In genomic region chr11:116219885-116220284, GRCm38 (mm10) we compare ENCODE assay signal across 1 mouse cellular context.
TF ChIP-seq lines count a peak whose summit lies in the region.

No protein-coding gene starts in this region.

TF ChIP-seq in myocyte, 11 proteins besides CTCF, POLR2A, EP300 and RAD21 (continued from another document):
- no peak for TF ChIP-seq SRF (IDR thresholded peaks at IDR 0.05; ENCODE audit: control insufficient read depth, insufficient read length, low read depth)
- TF ChIP-seq USF1 (IDR thresholded peaks at IDR 0.05; ENCODE audit: low read depth) = no peak
- no peak for TF ChIP-seq TCF12 (IDR thresholded peaks at IDR 0.05; ENCODE audit: insufficient read depth, poor library complexity, severe bottlenecking)
- TF ChIP-seq REST (IDR thresholded peaks at IDR 0.05; ENCODE audit: insufficient read depth, insufficient read length) = no peak
- no peak for TF ChIP-seq TCF3 (IDR thresholded peaks at IDR 0.05; ENCODE audit: insufficient read length, low read depth)
- no peak for TF ChIP-seq POLR2AphosphoS2 (IDR thresholded peaks at IDR 0.05; ENCODE audit: insufficient read length, low read depth)
- no peak for TF ChIP-seq MYOD1 (IDR thresholded peaks at IDR 0.05; ENCODE audit: control insufficient read depth in 1 of 3, insufficient read length in 2 of 3, low read depth in 2 of 3)
- TF ChIP-seq MAX (IDR thresholded peaks at IDR 0.05; ENCODE audit: low read depth) = no peak
